Mouse (Mus musculus): ENCODE data around the gene Fgr.

The Fgr gene

GRCm38 (mm10) chr4:132958741-132959678, 14.9 kb upstream of the Fgr start:
- peak; percentile 67 for DNase-seq (ENCODE audit: low read depth, low spot score)

GRCm38 (mm10) chr4:132959679-132960045, 14.2 kb upstream of the Fgr start:
- DNase-seq (ENCODE audit: low read depth, low spot score), result no peak

- DNase-seq (ENCODE audit: low read depth, low spot score), result no peak
Observed at GRCm38 (mm10) chr4:132960313-132960712, 13.6 kb upstream of the Fgr start.

GRCm38 (mm10) chr4:132960864-132961639, 12.8 kb upstream of the Fgr start:
- DNase-seq (ENCODE audit: low read depth, low spot score), result no peak

GRCm38 (mm10) chr4:132961866-132962265, 12.0 kb upstream of the Fgr start:
- no peak for DNase-seq (ENCODE audit: low read depth, low spot score)

GRCm38 (mm10) chr4:132962628-132963027, 11.3 kb upstream of the Fgr start:
- DNase-seq (ENCODE audit: low read depth, low spot score), result no peak

- DNase-seq (ENCODE audit: low read depth, low spot score), result no peak
Observed at GRCm38 (mm10) chr4:132963436-132963835, 10.5 kb upstream of the Fgr start.

GRCm38 (mm10) chr4:132964064-132964463, 9.8 kb upstream of the Fgr start:
- DNase-seq (ENCODE audit: low read depth, low spot score), result no peak

- no peak for DNase-seq (ENCODE audit: low read depth, low spot score)
Observed at GRCm38 (mm10) chr4:132964473-132964872, 9.4 kb upstream of the Fgr start.

- no peak for DNase-seq (ENCODE audit: low read depth, low spot score)
Observed at GRCm38 (mm10) chr4:132968105-132968938, 5.6 kb upstream of the Fgr start.

GRCm38 (mm10) chr4:132971601-132972000, 2.3 kb upstream of the Fgr start:
- no peak for DNase-seq (ENCODE audit: low read depth, low spot score)

GRCm38 (mm10) chr4:132972101-132972500, 1.8 kb upstream of the Fgr start:
- no peak for DNase-seq (ENCODE audit: low read depth, low spot score)

- no peak for DNase-seq (ENCODE audit: low read depth, low spot score)
Observed at GRCm38 (mm10) chr4:132972556-132972955, 1.3 kb upstream of the Fgr start.

- DNase-seq (ENCODE audit: low read depth, low spot score), result no peak
Observed at GRCm38 (mm10) chr4:132973186-132973585, 709 bp upstream of the Fgr start.

- DNase-seq (ENCODE audit: low read depth, low spot score), result no peak
Observed at GRCm38 (mm10) chr4:132974904-132975303, 1.0 kb downstream of the Fgr start.

GRCm38 (mm10) chr4:132975791-132976190, 1.9 kb downstream of the Fgr start:
- no peak for DNase-seq (ENCODE audit: low read depth, low spot score)

- DNase-seq (ENCODE audit: low read depth, low spot score), result no peak
Observed at GRCm38 (mm10) chr4:132976729-132977128, 2.8 kb downstream of the Fgr start.

GRCm38 (mm10) chr4:132977597-132977996, 3.7 kb downstream of the Fgr start:
- no peak for DNase-seq (ENCODE audit: low read depth, low spot score)

GRCm38 (mm10) chr4:132979186-132979585, 5.3 kb downstream of the Fgr start:
- no peak for DNase-seq (ENCODE audit: low read depth, low spot score)

- DNase-seq (ENCODE audit: low read depth, low spot score), result no peak
Observed at GRCm38 (mm10) chr4:132981621-132982020, 7.7 kb downstream of the Fgr start.

- DNase-seq (ENCODE audit: low read depth, low spot score), result no peak
Observed at GRCm38 (mm10) chr4:132982999-132983398, 9.1 kb downstream of the Fgr start.
